Mouse (Mus musculus): Measurements from ENCODE around the gene Tm7sf2.

Gene Tm7sf2

GRCm38 (mm10) chr19:6046294-6047153, 21.6 kb downstream of the Tm7sf2 start, which contains the start of gene Syvn1:
TSS of gene Syvn1 (plus strand) at chr19:6046576.
- in situ Hi-C loops (cut with MboI, MseI) = loop anchor here (5.0 to 10.0 kb wide), 2 partner anchors 36 to 628 kb away; partner anchors contain the start of genes Cdca5, Gm28374, Tmem262 and Zfpl1

GRCm38 (mm10) chr19:6045366-6046293, 22.5 kb downstream of the Tm7sf2 start:
- in situ Hi-C loops (cut with MboI, MseI) = loop anchor here (5.0 to 10.0 kb wide), 2 partner anchors 37 to 629 kb away; partner anchors contain the start of genes Cdca5, Gm28374, Tmem262 and Zfpl1

GRCm38 (mm10) chr19:6044102-6044501, 24.1 kb downstream of the Tm7sf2 start:
- in situ Hi-C loops (cut with MboI, MseI) = loop anchor here (10.0 kb wide), 1 partner anchor 631 kb away; no protein-coding TSS in a partner anchor

- in situ Hi-C loops (cut with MboI, MseI) = loop anchor here (10.0 kb wide), 1 partner anchor 633 kb away; no protein-coding TSS in a partner anchor
These were observed 25.9 kb downstream of the Tm7sf2 start for GRCm38 (mm10) chr19:6042293-6042692.

- in situ Hi-C loops (cut with MboI, MseI) = loop anchor here (10.0 kb wide), 1 partner anchor 635 kb away; no protein-coding TSS in a partner anchor
These were observed 28.2 kb downstream of the Tm7sf2 start for GRCm38 (mm10) chr19:6040002-6040401.

GRCm38 (mm10) chr19:6038326-6038725, 29.8 kb downstream of the Tm7sf2 start:
- in situ Hi-C loops (cut with MboI, MseI) = loop anchor here (5.0 to 10.0 kb wide), 2 partner anchors 94 to 284 kb away; no protein-coding TSS in a partner anchor

- in situ Hi-C loops (cut with MboI, MseI) = loop anchor here (5.0 to 10.0 kb wide), 2 partner anchors 95 to 283 kb away; no protein-coding TSS in a partner anchor
These were observed 30.5 kb downstream of the Tm7sf2 start for GRCm38 (mm10) chr19:6037695-6038094.

GRCm38 (mm10) chr19:6035966-6036585, 32.1 kb downstream of the Tm7sf2 start:
- in situ Hi-C loops (cut with MboI, MseI) = loop anchor here (5.0 to 10.0 kb wide), 2 partner anchors 96 to 281 kb away; no protein-coding TSS in a partner anchor

GRCm38 (mm10) chr19:6030520-6031280, 37.5 kb downstream of the Tm7sf2 start:
- in situ Hi-C loops (cut with MboI, MseI) = loop anchor here (10.0 kb wide), 1 partner anchor 276 kb away; no protein-coding TSS in a partner anchor

GRCm38 (mm10) chr19:6029426-6029825, 38.7 kb downstream of the Tm7sf2 start:
- in situ Hi-C loops (cut with MboI, MseI) = no loop called here

- in situ Hi-C loops (cut with MboI, MseI) = no loop called here
These were observed 39.2 kb downstream of the Tm7sf2 start for GRCm38 (mm10) chr19:6028991-6029390.

- in situ Hi-C loops (cut with MboI, MseI) = no loop called here
These were observed 44.2 kb downstream of the Tm7sf2 start for GRCm38 (mm10) chr19:6023930-6024329.

GRCm38 (mm10) chr19:6023059-6023458, 45.1 kb downstream of the Tm7sf2 start:
- in situ Hi-C loops (cut with MboI, MseI) = no loop called here

GRCm38 (mm10) chr19:6020276-6020675, 47.9 kb downstream of the Tm7sf2 start:
- in situ Hi-C loops (cut with MboI, MseI) = no loop called here

- in situ Hi-C loops (cut with MboI, MseI) = loop anchor here (5.0 kb wide), 1 partner anchor 56 kb away; the partner anchor contains the start of gene Pola2
These were observed 49.8 kb downstream of the Tm7sf2 start for GRCm38 (mm10) chr19:6018142-6019089.

- in situ Hi-C loops (cut with MboI, MseI) = loop anchor here (5.0 kb wide), 1 partner anchor 54 kb away; the partner anchor contains the start of gene Pola2
These were observed 51.6 kb downstream of the Tm7sf2 start for GRCm38 (mm10) chr19:6016532-6016931.

- in situ Hi-C loops (cut with MboI, MseI) = loop anchor here (5.0 kb wide), 1 partner anchor 53 kb away; the partner anchor contains the start of gene Pola2
These were observed 52.5 kb downstream of the Tm7sf2 start, which contains the start of gene Capn1 for GRCm38 (mm10) chr19:6015511-6016315. TSS of gene Capn1 (minus strand) at chr19:6015897.
